Mouse (Mus musculus): ENCODE measurements around the gene Kbtbd8.

GRCm38 (mm10) chr6:95098366-95099109 lies 18.5 kb upstream of the Kbtbd8 start:
- peak; percentile 84 for TF ChIP-seq CTCF (IDR thresholded peaks at IDR 0.05; ENCODE audit: insufficient read depth, low read depth, low read length)
- TF ChIP-seq POLR2A (IDR thresholded peaks at IDR 0.05; ENCODE audit: insufficient read depth, low read depth, low read length): no peak
